Mouse (Mus musculus) heart, adult 2 months (tissue): ENCODE data around the gene Cldn12. TPM values are rescaled to one million over a fixed set of nuclear protein-coding genes. Genes with fewer than 3 reads are reported as not detected.

Experiments
- DNase-seq, 2 experiments: peaks; one replicate each; pipeline ENCODE4 v3.0.0; 2021
- H3K27ac ChIP-seq: fragments of 200-600 bp; 2 replicates; pipeline ENCODE4 v1.8.1; 2022
- H3K27me3 ChIP-seq: fragments of 200-500 bp; 2 replicates; pipeline ENCODE4 v1.6.1; 2012; ENCODE audit warnings: mild to moderate bottlenecking, low read length, inconsistent platforms, mixed read lengths; ENCODE audit not compliant: control insufficient read depth, insufficient read depth
- H3K36me3 ChIP-seq: fragments of 200-500 bp; 2 replicates; pipeline ENCODE4 v1.6.1; 2012; ENCODE audit warnings: low read length, inconsistent platforms; ENCODE audit not compliant: control insufficient read depth, insufficient read depth
- H3K4me1 ChIP-seq: fragments of 200-500 bp; 2 replicates; pipeline ENCODE4 v1.6.1; 2011; ENCODE audit warnings: low read length; ENCODE audit not compliant: control insufficient read depth, insufficient read depth
- H3K4me3 ChIP-seq: fragments of 200-600 bp; 2 replicates; pipeline ENCODE4 v1.8.1; 2022
- H3K79me2 ChIP-seq: fragments of 200-500 bp; replicated peaks from 2 replicates; pipeline ENCODE4 v1.6.1; 2012; ENCODE audit warnings: mild to moderate bottlenecking, inconsistent platforms, low read length, moderate library complexity, mixed read lengths; ENCODE audit not compliant: control insufficient read depth, insufficient read depth
- H3K9ac ChIP-seq: fragments of 200-500 bp; 2 replicates; pipeline ENCODE4 v1.6.1; 2012; ENCODE audit warnings: low read depth, mild to moderate bottlenecking, control low read depth, inconsistent platforms, low read length, mixed read lengths
- CTCF ChIP-seq: fragments of 200-600 bp; IDR thresholded peaks from 2 replicates; pipeline ENCODE4 v1.8.1; 2022; ENCODE audit warnings: antibody characterized with exemption, mild to moderate bottlenecking, moderate library complexity
- EP300 ChIP-seq: fragments of 200-500 bp; IDR thresholded peaks from 2 replicates; pipeline ENCODE4 v1.6.1; 2011; ENCODE audit warnings: low read depth, low read length, control low read depth; ENCODE audit not compliant: insufficient read depth
- POLR2A ChIP-seq: fragments of 200-500 bp; IDR thresholded peaks from 2 replicates; pipeline ENCODE4 v1.6.1; 2011; ENCODE audit warnings: mild to moderate bottlenecking, low read depth, low read length, control low read depth; ENCODE audit not compliant: insufficient read depth
- WGBS: fragments of 180-500 bp; shearing (Covaris S2); methylation state at CpG from one replicate; pipeline ENCODE4 v1.1.7; 2018; 5-methylcytosine and 5-hydroxymethylcytosine counted together
- intact Hi-C: fragments of 180-260 bp; cut with DNase I; formaldehyde crosslinking; loops from one replicate; pipeline ENCODE4 v1.15.1; 2025
- polyA plus RNA-seq: library from polyadenylated mRNA; depleted of rRNA; stranded (reverse); fragments of >200 nt; gene quantifications from 2 replicates; pipeline ENCODE4 v1.2.3, GENCODE M21; 2012
- total RNA-seq, 2 experiments: library from RNA; stranded (reverse); gene quantifications; 2 replicates each; pipeline ENCODE4 v1.2.3; 2021

The Cldn12 gene
- total and polyA plus RNA-seq, 3 experiments, result 14.6 to 23.4 (median 15.6) TPM

GRCm38 (mm10) chr5:5511401-5511800 is 3.4 kb downstream of the Cldn12 start:
- TF ChIP-seq EP300 (no peak), POLR2A (no peak), CTCF (no peak)
- H3K27ac ChIP-seq, result no peak overlapping the region
- no peak overlapping the region for H3K4me3 ChIP-seq
- no peaks in the 10 kb centered on the region; the same call in 1 of the 2 replicates for H3K79me2 ChIP-seq
- DNase-seq, result no peak
- H3K9ac ChIP-seq, result no peak overlapping the region
- H3K27me3 ChIP-seq, result no peaks in the 10 kb centered on the region
- 72% methylated on average over 3 of the region's 3 CpGs for WGBS
- H3K36me3 ChIP-seq, result peaks cover 16% of the 10 kb centered on the region
- intact Hi-C loops, result loop anchor here (10.0 kb wide), 1 partner anchor 153 kb away; the partner anchor contains the start of gene Cfap69
- no peaks in the 10 kb centered on the region; the same call in 1 of the 2 replicates for H3K4me1 ChIP-seq

GRCm38 (mm10) chr5:5510989-5511388 is 3.8 kb downstream of the Cldn12 start:
- Histone ChIP-seq H3K36me3 (peaks cover 17% of the 10 kb centered on the region), H3K9ac (no peak overlapping the region), H3K27ac (no peak overlapping the region), H3K27me3 (no peaks in the 10 kb centered on the region), H3K4me3 (no peak overlapping the region), H3K79me2 (no peaks in the 10 kb centered on the region; the same call in 1 of the 2 replicates), H3K4me1 (no peaks in the 10 kb centered on the region; the same call in 1 of the 2 replicates)
- TF ChIP-seq POLR2A, result no peak
- no peak for TF ChIP-seq CTCF
- no peak for TF ChIP-seq EP300
- intact Hi-C loops, result loop anchor here (10.0 kb wide), 1 partner anchor 154 kb away; the partner anchor contains the start of gene Cfap69
- 74% methylated on average over 5 of the region's 5 CpGs for WGBS
- no peak for DNase-seq

- Histone ChIP-seq H3K4me3 (no peak overlapping the region), H3K9ac (no peak overlapping the region), H3K79me2 (no peaks in the 10 kb centered on the region; the same call in 1 of the 2 replicates), H3K27me3 (no peaks in the 10 kb centered on the region), H3K36me3 (peaks cover 17% of the 10 kb centered on the region), H3K4me1 (no peaks in the 10 kb centered on the region; the same call in 1 of the 2 replicates), H3K27ac (no peak overlapping the region)
- DNase-seq, result no peak
- TF ChIP-seq CTCF (no peak), EP300 (no peak), POLR2A (no peak)
- 60% methylated on average over 10 of the region's 10 CpGs for WGBS
- intact Hi-C loops, result loop anchor here (10.0 kb wide), 1 partner anchor 154 kb away; the partner anchor contains the start of gene Cfap69
These were observed 4.4 kb downstream of the Cldn12 start for GRCm38 (mm10) chr5:5510304-5510887.

GRCm38 (mm10) chr5:5508231-5508630 is 6.5 kb downstream of the Cldn12 start:
- no peak for DNase-seq
- intact Hi-C loops, result no loop called here
- peaks cover 17% of the 10 kb centered on the region for H3K36me3 ChIP-seq
- H3K4me3 ChIP-seq, result no peak overlapping the region
- no peaks in the 10 kb centered on the region; the same call in 1 of the 2 replicates for H3K79me2 ChIP-seq
- H3K27me3 ChIP-seq, result no peaks in the 10 kb centered on the region
- 91% methylated on average over 10 of the region's 10 CpGs for WGBS
- H3K9ac ChIP-seq, result no peak overlapping the region
- no peak for TF ChIP-seq EP300
- no peak for TF ChIP-seq POLR2A
- no peak for TF ChIP-seq CTCF
- H3K4me1 ChIP-seq, result no peaks in the 10 kb centered on the region; the same call in 1 of the 2 replicates
- H3K27ac ChIP-seq, result no peak overlapping the region

GRCm38 (mm10) chr5:5507701-5508225 is 7.0 kb downstream of the Cldn12 start:
- DNase-seq, result peak; percentile 37 to 69
- no peak overlapping the region for H3K4me3 ChIP-seq
- H3K4me1 ChIP-seq, result no peaks in the 10 kb centered on the region; the same call in 1 of the 2 replicates
- H3K27me3 ChIP-seq, result no peaks in the 10 kb centered on the region
- intact Hi-C loops, result no loop called here
- H3K36me3 ChIP-seq, result peaks cover 17% of the 10 kb centered on the region
- no peak overlapping the region for H3K9ac ChIP-seq
- no peaks in the 10 kb centered on the region; the same call in 1 of the 2 replicates for H3K79me2 ChIP-seq
- 59% methylated on average over 20 of the region's 20 CpGs for WGBS
- TF ChIP-seq POLR2A (no peak), CTCF (peak; percentile 75)
- H3K27ac ChIP-seq, result no peak overlapping the region

GRCm38 (mm10) chr5:5504456-5504855 is 10.3 kb downstream of the Cldn12 start:
- no peaks in the 10 kb centered on the region for H3K27me3 ChIP-seq
- H3K36me3 ChIP-seq, result peaks cover 8% of the 10 kb centered on the region
- intact Hi-C loops, result no loop called here
- no peak overlapping the region for H3K4me3 ChIP-seq
- WGBS, result 93% methylated on average over 13 of the region's 13 CpGs
- TF ChIP-seq EP300, result no peak
- TF ChIP-seq CTCF, result no peak
- H3K4me1 ChIP-seq, result no peaks in the 10 kb centered on the region; the same call in 1 of the 2 replicates
- no peaks in the 10 kb centered on the region; the same call in 1 of the 2 replicates for H3K79me2 ChIP-seq
- no peak overlapping the region for H3K27ac ChIP-seq
- H3K9ac ChIP-seq, result no peak overlapping the region
- DNase-seq, result no peak
